Mouse (Mus musculus): ENCODE data around the gene Vmn2r44.
"Not testable (repeated sequence)": the region's sequence is repeated elsewhere in the genome, so short reads cannot be mapped to it uniquely, and the experiment has no call there.

The Vmn2r44 gene

GRCm38 (mm10) chr7:8383233-8383632 is at the start of gene Vmn2r44:
Gene Vmn2r44, minus strand, starts transcription at chr7:8383333.
- DNase-seq (ENCODE audit: low read depth), result not testable (repeated sequence)

GRCm38 (mm10) chr7:8357879-8358278 is 25.3 kb downstream of the Vmn2r44 start:
- DNase-seq (ENCODE audit: low read depth), result not testable (repeated sequence)

Data from c-Kit-positive CD71-negative TER-119-negative erythroid progenitor cells, embryonic 14.5 days (primary cell).